Mouse (Mus musculus) layer of hippocampus, adult 9-11 months (tissue): Measurements from ENCODE around the gene Ap5s1.

Source experiments
- DNase-seq: peaks from one replicate; pipeline ENCODE4 v3.0.0; 2022

Ap5s1 gene

GRCm38 (mm10) chr2:131188311-131188710 lies 18.6 kb upstream of the Ap5s1 start:
- no peak for DNase-seq

DNA sequence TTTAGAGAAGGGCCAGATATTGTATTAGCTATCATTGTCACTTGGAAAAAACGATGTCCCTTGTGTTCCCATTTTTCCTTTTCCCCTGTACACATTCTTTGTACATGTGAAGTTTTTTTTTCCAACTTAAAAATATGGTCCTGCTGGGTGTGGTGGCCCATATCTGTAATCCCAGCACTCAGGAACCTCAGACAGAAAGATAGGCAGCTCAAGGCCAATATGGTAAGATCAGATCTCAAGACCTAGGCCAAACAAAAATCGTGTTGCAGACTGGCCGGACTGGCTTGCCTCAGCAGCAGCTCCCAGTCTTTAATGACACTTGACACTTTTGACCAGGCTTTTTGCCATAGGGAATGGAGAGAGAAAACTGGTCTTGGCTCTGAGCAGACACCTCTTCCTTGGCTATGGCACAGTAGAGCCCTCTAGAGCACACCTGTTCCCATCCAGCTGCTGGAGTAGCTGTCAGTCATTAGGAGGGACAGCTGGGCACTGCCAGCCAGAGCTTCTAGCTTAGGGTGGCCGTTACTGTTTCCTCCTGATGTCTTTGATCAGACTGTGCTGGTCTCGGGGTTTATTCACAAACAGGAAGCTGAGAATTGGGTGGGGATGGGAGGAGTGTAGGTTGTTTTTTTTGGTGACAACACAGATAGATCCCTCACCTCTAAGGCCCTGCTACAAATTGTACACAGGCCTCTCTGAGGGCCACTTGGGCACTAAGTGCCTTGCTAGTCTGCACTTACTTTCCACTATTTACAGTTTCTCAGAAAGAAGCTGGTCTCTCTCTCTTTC lies 17.2 kb upstream of the Ap5s1 start:
- no peak for DNase-seq

GRCm38 (mm10) chr2:131190344-131191004 lies 16.4 kb upstream of the Ap5s1 start:
- DNase-seq: no peak

DNA sequence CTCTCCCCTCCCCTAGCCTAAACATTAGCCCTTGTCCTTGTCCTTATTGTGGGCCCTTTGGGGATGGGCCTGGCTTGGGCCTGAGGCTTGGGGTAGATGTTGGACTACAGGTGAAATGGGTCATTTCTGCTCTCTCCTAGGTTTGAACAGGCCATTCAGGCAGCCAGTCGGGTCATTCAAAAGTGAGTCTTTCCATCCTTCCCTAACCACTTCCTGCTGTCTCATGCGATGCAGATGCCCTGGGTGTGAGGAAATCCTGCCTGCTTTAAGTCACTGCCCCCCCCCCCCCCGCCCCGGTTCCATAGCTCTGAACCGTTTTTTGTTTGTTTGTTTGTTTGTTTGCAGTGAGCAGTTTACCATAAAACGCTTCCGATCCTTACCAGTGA lies 15.9 kb upstream of the Ap5s1 start:
- DNase-seq: no peak

DNA sequence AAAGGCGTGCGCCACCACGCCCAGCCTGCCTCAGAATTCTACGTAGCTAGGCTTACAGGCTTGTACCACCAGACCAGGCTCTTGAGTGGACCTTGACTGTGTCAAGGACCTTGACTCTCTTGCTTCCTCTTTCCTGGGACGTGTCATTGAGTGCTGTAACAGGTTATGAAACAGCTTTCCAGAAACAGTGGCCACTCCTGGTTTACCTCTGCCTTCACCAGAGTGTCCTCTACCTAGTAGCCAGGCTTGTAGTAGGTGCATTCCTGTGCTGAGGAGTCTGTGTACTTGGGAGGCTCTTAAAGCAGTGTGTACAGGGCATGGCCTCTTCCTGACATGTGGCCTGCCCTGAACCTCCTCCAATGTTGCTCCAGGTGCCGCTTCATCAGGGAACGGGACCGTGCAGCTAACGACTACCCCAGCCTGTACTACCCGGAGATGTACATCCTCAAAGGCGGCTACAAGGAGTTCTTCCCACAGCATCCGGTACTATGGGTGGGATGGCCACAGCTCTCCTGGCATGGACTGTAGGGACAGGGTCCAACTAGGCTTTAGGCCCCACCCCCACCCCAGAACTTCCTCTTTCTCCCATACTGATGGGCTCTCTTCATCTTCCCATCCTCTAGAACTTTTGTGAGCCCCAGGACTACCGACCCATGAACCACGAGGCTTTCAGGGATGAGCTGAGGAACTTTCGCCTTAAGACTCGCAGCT lies 10.1 kb upstream of the Ap5s1 start:
- no peak for DNase-seq

GRCm38 (mm10) chr2:131200710-131201109 lies 6.2 kb upstream of the Ap5s1 start:
- DNase-seq: no peak

DNA sequence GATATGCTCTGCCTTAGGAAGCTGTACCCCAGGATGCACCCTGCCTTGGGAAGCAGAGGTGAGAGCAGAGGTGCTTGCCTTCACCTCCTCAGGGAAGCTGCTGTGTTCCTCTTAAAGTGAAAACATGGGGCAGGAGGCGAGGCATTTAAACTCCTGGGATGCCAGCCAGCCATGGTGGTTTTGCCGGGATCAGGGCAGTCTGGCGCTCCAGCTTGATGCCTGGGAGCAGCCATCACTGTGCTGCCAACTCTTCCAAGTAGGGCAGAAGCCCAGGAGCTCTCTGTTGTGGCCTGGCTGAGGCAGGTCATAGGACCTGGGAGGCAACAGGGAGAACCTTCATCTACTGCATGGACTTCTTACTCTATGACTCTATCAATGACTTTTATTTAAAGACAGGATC lies 5.6 kb upstream of the Ap5s1 start:
- no peak for DNase-seq

DNA sequence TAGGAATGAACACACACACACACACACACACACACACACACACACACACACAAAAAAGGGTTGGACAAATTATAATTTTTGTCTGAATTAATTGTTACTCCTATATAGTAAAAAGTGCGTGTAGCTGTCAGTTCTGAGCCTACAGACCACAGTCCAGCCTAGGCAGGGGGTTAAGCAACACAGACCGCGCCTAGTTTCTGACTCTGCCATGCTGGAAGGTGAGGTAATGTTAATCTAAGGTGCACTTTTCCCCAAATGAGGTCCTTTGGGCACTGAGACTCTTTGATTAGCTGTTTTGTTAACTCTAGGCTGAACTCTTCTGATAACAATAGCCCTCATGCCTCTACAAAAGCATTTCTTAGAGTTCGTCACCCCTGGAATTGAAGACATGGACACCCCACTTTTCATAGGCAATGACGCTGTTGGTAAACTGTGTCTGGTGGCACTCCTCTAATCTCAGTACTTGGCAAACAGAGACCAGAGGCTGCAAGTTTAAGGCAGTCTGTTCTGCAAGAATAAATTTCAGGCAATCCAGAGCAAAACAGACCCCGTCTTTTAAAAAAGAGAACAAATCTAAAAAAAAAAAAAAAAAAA lies 3.0 kb upstream of the Ap5s1 start:
- DNase-seq: no peak

- DNase-seq: peak; percentile 92
These were observed 2.4 kb upstream of the Ap5s1 start for GRCm38 (mm10) chr2:131204410-131204981.

GRCm38 (mm10) chr2:131205521-131206182 lies 1.2 kb upstream of the Ap5s1 start:
- no peak for DNase-seq

- no peak for DNase-seq
These were observed 1.5 kb downstream of the Ap5s1 start for GRCm38 (mm10) chr2:131208356-131208755.

- DNase-seq: no peak
These were observed 2.4 kb downstream of the Ap5s1 start for GRCm38 (mm10) chr2:131209125-131209795.

- peak; percentile 96 for DNase-seq
These were observed 3.3 kb downstream of the Ap5s1 start for GRCm38 (mm10) chr2:131209969-131210792.

DNA sequence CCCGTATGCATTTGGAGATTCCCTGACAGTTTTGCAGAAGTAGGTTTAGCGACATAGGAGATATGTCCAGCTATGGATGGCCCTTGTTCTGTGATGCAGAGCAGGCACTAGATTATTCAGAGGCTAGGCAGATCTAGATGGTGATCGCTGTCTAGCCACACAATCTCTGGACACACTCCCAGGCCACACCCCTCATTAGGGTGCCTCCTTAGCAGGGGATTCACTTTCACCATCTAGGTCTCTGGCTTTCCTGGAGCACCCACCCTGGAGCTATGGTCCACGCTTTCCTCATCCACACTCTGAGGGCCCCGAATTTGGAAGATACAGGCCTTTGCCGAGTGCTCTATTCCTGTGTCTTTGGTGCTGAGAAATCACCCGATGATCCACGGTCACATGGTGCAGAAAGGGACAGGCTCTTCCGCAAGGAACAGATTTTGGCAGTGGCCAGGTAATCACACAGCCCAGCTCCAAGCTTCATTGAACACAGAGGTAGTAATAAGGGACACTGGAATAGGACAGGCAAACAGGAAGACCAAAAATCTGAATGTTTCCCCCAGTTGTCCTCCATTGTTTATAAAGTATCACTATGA lies 4.2 kb downstream of the Ap5s1 start:
- DNase-seq: no peak

GRCm38 (mm10) chr2:131213773-131214172 lies 6.9 kb downstream of the Ap5s1 start:
- DNase-seq: no peak

GRCm38 (mm10) chr2:131215941-131216858 lies 9.3 kb downstream of the Ap5s1 start:
- DNase-seq: no peak

DNA sequence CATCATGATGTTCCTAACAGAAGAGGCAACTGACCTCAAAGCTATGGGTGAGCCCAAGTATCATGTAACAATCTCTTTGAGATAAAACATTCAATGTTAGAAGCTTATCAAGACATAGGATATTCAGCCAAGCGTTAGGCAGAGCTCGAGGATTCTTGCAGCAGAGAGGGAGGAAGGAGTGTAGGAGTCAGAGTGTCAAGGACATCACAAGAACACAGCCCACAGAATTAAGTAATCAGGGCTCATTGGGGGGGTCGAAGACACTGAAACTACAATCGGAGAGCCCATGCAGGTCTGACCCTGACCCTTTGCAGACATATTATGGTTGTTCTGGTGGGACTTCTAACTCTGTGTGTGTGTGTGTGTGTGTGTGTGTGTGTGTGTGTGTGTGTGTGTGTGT lies 13.2 kb downstream of the Ap5s1 start:
- no peak for DNase-seq

GRCm38 (mm10) chr2:131221853-131222515 lies 15.1 kb downstream of the Ap5s1 start:
- no peak for DNase-seq

- peak; percentile 43 for DNase-seq
These were observed 15.7 kb downstream of the Ap5s1 start for GRCm38 (mm10) chr2:131222562-131222961.
